Mouse (Mus musculus) small intestine, adult 2 months (tissue): ENCODE data around the gene Mlec.

Experiments
- CTCF ChIP-seq: fragments of 200-500 bp; IDR thresholded peaks from 2 replicates; pipeline ENCODE4 v1.5.1; 2012; ENCODE audit warnings: low read depth, mild to moderate bottlenecking, control low read depth, inconsistent platforms, low read length, moderate library complexity, mixed read lengths; ENCODE audit not compliant: insufficient replicate concordance, insufficient read length; ENCODE audit errors: extremely low read depth
- POLR2A ChIP-seq: fragments of 200-500 bp; IDR thresholded peaks from 2 replicates; pipeline ENCODE4 v1.6.1; 2012; ENCODE audit warnings: low read depth, mild to moderate bottlenecking, control low read depth, inconsistent platforms, low read length, moderate library complexity

- TF ChIP-seq POLR2A: no peak
- no peak for TF ChIP-seq CTCF
These were observed 19.9 kb upstream of the Mlec start for GRCm38 (mm10) chr5:115177866-115178265.
